Mouse (Mus musculus) forebrain, embryonic 16.5 days (tissue): ENCODE data around the gene Setd4. TPM values are rescaled to one million over a fixed set of nuclear protein-coding genes. Genes with fewer than 3 reads are reported as not detected.
A peak's percentile ranks its signal among the peaks of the same experiment; 100 is the strongest.

ENCODE experiments used
- ATAC-seq: fragments of 200-750 bp; cut with Nextera tagmentation; 2 replicates; pipeline ENCODE4 v1.8.0; 2017; ENCODE audit warnings: mild to moderate bottlenecking, moderate library complexity
- H3K27ac ChIP-seq: fragments of 300-500 bp; sonication (generic); 2 replicates; pipeline ENCODE4 v1.5.1; 2014; ENCODE audit warnings: low read length, control low read depth
- H3K27me3 ChIP-seq: fragments of 300-500 bp; sonication (generic); replicated peaks from 2 replicates; pipeline ENCODE4 v1.6.1; 2014; ENCODE audit warnings: low read length; ENCODE audit not compliant: control insufficient read depth, insufficient read depth
- H3K36me3 ChIP-seq: fragments of 300-500 bp; sonication (generic); 2 replicates; pipeline ENCODE4 v1.6.1; 2014; ENCODE audit not compliant: control insufficient read depth, insufficient read depth
- H3K4me1 ChIP-seq: fragments of 300-500 bp; sonication (generic); replicated peaks from 2 replicates; pipeline ENCODE4 v1.6.1; 2014; ENCODE audit warnings: low read length; ENCODE audit not compliant: control insufficient read depth, insufficient read depth
- H3K4me2 ChIP-seq: fragments of 300-500 bp; sonication (generic); 2 replicates; pipeline ENCODE4 v1.6.1; 2014; ENCODE audit warnings: mild to moderate bottlenecking, low read length, control low read depth
- H3K4me3 ChIP-seq: fragments of 300-500 bp; sonication (generic); replicated peaks from 2 replicates; pipeline ENCODE4 v1.5.1; 2014; ENCODE audit warnings: mild to moderate bottlenecking, low read length, control low read depth
- H3K9ac ChIP-seq: fragments of 300-500 bp; sonication (generic); replicated peaks from 2 replicates; pipeline ENCODE4 v1.6.1; 2014; ENCODE audit warnings: low read depth, low read length, control low read depth
- H3K9me3 ChIP-seq: fragments of 300-500 bp; sonication (generic); 2 replicates; pipeline ENCODE4 v1.6.1; 2016; ENCODE audit warnings: low read length; ENCODE audit not compliant: control insufficient read depth
- WGBS: fragments of 180-500 bp; shearing (Covaris S2); extraction: QIAGEN DNeasy Blood & Tissue Kit; methylation state at CpG from one replicate; pipeline ENCODE4 v1.1.7; 2014; 5-methylcytosine and 5-hydroxymethylcytosine counted together
- polyA plus RNA-seq: library from polyadenylated mRNA; unstranded; fragments of >200 nt; fragmentation: Nextera tagmentation; extraction: Ambion mirVana; gene quantifications from 2 replicates; pipeline ENCODE4 v1.2.1, GENCODE M21; 2015

Setd4 gene
- polyA plus RNA-seq, 1 experiment from 2014 or later = 22.5 TPM

DNA sequence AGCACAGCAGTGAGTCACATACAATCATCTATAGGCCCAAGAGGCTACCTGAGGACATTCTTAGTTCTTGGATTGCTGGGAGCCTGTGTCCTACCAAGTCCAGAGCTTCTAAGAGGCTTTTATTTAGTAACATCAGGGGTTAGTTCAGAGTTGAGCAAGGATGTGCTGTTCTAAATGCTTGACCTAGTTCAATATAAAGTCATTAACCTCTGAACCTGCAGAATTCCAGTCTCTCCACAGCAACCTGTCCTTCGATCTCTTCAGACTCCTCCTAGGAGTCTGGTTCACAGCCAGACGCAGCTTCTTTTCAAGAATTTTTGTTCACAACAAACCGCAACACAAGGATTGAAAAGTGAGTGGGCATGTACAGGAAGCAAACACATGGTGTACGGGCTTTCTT is 7.1 kb upstream of the Setd4 start:
- no peaks in the 10 kb centered on the region for H3K27me3 ChIP-seq
- no peak overlapping the region for H3K9ac ChIP-seq
- H3K36me3 ChIP-seq = peaks cover 3% of the 10 kb centered on the region; the same call in 1 of the 2 replicates
- no peak overlapping the region for H3K4me3 ChIP-seq
- H3K9me3 ChIP-seq = no peaks in the 10 kb centered on the region
- H3K4me2 ChIP-seq = no peak overlapping the region
- no peak overlapping the region for H3K27ac ChIP-seq
- peaks cover 10% of the 10 kb centered on the region for H3K4me1 ChIP-seq
- no peak for ATAC-seq
- 96% methylated on average over 4 of the region's 4 CpGs for WGBS

DNA sequence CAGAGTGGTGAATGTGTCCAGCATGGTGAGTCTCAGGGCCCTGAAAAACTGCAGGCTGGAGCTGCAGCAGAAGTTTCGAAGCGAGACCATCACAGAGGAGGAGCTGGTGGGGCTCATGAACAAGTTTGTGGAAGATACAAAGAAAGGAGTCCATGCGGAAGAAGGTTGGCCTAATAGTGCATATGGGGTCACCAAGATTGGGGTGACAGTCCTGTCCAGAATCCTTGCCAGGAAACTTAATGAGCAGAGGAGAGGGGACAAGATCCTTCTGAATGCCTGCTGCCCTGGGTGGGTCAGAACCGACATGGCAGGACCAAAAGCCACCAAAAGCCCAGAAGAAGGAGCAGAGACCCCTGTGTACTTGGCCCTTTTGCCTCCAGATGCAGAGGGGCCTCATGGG is 5.9 kb upstream of the Setd4 start:
- WGBS = 98% methylated on average over 4 of the region's 4 CpGs
- no peaks in the 10 kb centered on the region for H3K27me3 ChIP-seq
- peaks cover 14% of the 10 kb centered on the region for H3K4me1 ChIP-seq
- H3K4me3 ChIP-seq = no peak overlapping the region
- peaks cover 3% of the 10 kb centered on the region; the same call in 1 of the 2 replicates for H3K36me3 ChIP-seq
- H3K27ac ChIP-seq = no peak overlapping the region
- no peak overlapping the region for H3K4me2 ChIP-seq
- H3K9ac ChIP-seq = no peak overlapping the region
- no peak for ATAC-seq
- H3K9me3 ChIP-seq = no peaks in the 10 kb centered on the region

DNA sequence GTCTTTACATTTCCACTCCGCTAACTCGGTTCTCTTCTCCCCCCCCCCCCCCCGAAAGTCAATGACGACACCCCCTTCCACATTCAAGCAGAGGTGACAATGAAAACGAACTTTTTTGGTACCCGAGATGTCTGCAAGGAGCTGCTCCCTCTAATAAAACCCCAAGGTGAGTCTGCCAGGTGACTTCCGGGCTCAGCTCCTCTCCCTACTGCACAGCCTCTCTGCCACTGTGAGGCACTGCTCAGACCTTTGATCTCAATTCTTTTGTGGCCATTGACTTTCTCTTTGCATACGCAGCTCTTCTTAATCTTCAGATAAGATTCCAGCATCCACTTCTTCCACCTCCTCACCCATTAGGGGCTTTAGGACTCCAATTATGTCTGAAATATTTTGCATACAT is 4.9 kb upstream of the Setd4 start:
- Histone ChIP-seq H3K4me2 (peak overlapping the region; percentile 69), H3K36me3 (peaks cover 3% of the 10 kb centered on the region; the same call in 1 of the 2 replicates), H3K27ac (no peak overlapping the region), H3K9me3 (no peaks in the 10 kb centered on the region), H3K27me3 (no peaks in the 10 kb centered on the region), H3K4me1 (peaks cover 21% of the 10 kb centered on the region), H3K4me3 (peak overlapping the region; percentile 69), H3K9ac (no peak overlapping the region)
- no peak for ATAC-seq
- WGBS = 66% methylated on average over 8 of the region's 8 CpGs

DNA sequence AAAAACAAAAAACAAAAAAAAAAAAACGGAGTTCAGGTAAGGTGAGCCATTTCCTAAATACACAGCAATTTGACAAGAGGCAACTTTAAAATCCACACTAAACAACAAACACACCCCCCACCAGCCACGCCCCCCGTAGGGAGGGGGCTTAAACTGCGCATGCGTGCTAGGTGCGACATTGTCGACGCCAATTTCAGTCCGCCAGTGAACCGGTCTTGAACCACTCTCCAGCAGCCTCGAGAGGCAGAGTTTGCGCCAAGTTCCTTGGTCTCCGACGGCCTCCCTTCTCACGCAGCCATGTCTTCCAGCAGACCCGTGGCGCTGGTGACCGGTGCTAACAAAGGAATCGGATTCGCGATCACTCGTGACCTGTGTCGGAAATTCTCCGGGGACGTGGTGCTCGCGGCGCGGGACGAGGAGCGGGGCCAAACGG is 3.8 kb upstream of the Setd4 start:
- WGBS = under 1% methylated on average over 32 of the region's 32 CpGs
- Histone ChIP-seq H3K27me3 (no peaks in the 10 kb centered on the region), H3K27ac (peak overlapping the region; percentile 71; the same call in 1 of the 2 replicates), H3K9ac (peak overlapping the region; percentile 61), H3K9me3 (no peaks in the 10 kb centered on the region), H3K36me3 (peaks cover 3% of the 10 kb centered on the region; the same call in 1 of the 2 replicates), H3K4me1 (peaks cover 21% of the 10 kb centered on the region), H3K4me2 (peak overlapping the region; percentile 69), H3K4me3 (peak overlapping the region; percentile 69)
- peak; percentile 29 for ATAC-seq

DNA sequence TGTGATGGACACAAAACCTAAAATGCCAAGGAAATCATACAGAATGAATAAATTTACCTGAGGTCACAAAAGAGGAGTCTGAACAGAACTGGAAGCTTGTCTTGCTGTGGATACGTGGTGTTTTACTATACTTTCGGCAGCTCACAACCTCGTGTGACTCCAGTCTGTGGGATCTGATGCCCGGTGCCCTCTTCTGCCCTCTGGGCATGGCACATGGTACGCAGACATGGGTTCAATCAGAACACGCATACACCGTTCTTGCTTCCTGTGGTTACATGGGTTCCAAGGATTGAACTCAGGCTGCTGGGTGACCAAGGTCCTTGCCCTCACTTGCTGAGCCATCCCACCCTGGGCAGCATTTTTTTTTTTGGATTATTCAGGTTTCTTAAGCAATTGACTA is 2.3 kb upstream of the Setd4 start:
- WGBS = 87% methylated on average over 7 of the region's 7 CpGs
- Histone ChIP-seq H3K36me3 (0 out of 2 replicates have a peak, but pooled peaks cover under 1% of the 10 kb centered on the region), H3K27me3 (no peaks in the 10 kb centered on the region)

DNA sequence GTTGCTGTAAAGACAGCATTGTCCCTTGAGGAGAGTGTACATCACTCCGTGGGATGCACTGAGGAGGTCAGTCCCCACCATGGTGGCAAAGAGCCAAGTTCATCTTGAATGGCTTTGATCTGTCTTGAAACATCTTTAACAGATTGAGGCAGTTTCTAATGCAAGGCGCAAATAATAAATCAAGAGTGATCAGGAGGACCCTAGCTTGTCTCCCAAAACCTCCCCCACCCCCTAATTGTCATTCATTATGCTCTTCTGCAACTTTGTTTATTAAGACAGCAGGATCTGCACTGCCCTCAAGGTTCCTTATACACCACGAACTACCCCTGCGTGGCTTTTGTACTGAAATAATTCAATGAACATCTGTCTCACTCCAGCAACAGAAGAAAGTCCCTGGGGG is 1.7 kb upstream of the Setd4 start, which contains the start of gene Cbr1:
Gene Cbr1 (plus strand): TSS at position 301 of the 400 bp plus-strand sequence.
- Histone ChIP-seq H3K36me3 (no peaks in the 10 kb centered on the region), H3K9me3 (no peaks in the 10 kb centered on the region), H3K4me1 (peaks cover 21% of the 10 kb centered on the region), H3K9ac (peak within 1 kb of the TSS; percentile 71), H3K27ac (peak within 1 kb of the TSS; percentile 92), H3K4me2 (peak within 1 kb of the TSS; percentile 99), H3K27me3 (no peaks in the 10 kb centered on the region), H3K4me3 (peak within 1 kb of the TSS; percentile 56)
- WGBS = 66% methylated on average over 4 of the region's 4 CpGs
- no peak for ATAC-seq

More for the DNA sequence above, 2.3 kb upstream of the Setd4 start:
- H3K27ac ChIP-seq = no peak overlapping the region
- peaks cover 21% of the 10 kb centered on the region for H3K4me1 ChIP-seq
- no peak overlapping the region for H3K4me3 ChIP-seq
- no peak overlapping the region for H3K4me2 ChIP-seq
- no peak for ATAC-seq
- H3K9ac ChIP-seq = no peak overlapping the region
- H3K9me3 ChIP-seq = no peaks in the 10 kb centered on the region

DNA sequence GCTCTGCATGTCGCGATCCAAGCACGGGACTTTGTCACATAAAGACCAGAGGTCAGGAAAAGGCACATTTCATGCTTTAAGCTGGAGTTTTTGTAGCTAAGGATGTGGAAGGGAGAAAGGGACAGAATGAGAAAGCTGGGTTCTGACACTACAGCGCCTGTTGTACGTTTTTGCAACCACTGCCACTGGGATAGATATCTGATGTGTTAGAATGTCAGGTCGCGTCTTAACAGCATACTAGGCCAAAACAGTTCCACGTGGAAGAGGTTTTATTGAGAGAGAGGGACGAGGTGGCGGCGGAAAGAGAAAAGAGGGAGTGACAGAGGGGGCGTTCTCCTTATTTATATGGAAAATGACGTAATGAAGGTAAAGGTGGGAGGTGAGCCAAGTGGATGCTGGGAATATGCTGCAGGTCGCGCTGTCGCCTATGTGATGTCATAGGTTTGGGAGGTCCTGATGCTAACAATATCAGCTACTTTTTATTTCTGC is 662 bp upstream of the Setd4 start:
- Histone ChIP-seq H3K4me1 (peaks cover 21% of the 10 kb centered on the region), H3K9ac (peak overlapping the region; percentile 71), H3K4me3 (peak overlapping the region; percentile 56), H3K36me3 (no peaks in the 10 kb centered on the region), H3K4me2 (peak overlapping the region; percentile 99), H3K27ac (peak overlapping the region; percentile 92), H3K27me3 (no peaks in the 10 kb centered on the region), H3K9me3 (no peaks in the 10 kb centered on the region)
- no peak for ATAC-seq
- 3% methylated on average over 16 of the region's 16 CpGs for WGBS

DNA sequence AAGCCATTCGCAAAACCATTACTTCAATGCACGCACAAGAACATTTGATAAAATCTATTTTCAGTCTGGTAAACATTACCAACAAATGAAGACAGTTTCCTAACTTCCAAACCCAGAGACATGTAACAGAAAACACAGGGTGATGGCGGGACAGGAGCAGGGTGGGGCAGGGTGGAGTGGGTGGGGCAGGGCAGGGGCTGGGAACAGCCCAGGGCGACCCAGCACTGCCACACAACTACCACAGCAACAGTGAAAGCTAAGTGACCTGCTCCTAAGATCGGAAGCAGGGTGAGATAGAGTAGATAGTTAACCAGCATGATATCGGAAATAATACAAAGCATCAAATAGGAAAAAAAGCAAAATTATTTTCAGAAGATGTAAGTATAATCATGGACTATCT is 4.4 kb downstream of the Setd4 start:
- no peak for ATAC-seq
- peaks cover 4% of the 10 kb centered on the region for H3K4me1 ChIP-seq
- no peak overlapping the region for H3K4me2 ChIP-seq
- no peak overlapping the region for H3K4me3 ChIP-seq
- H3K36me3 ChIP-seq = peaks cover 2% of the 10 kb centered on the region; the same call in 1 of the 2 replicates
- H3K9me3 ChIP-seq = no peaks in the 10 kb centered on the region
- no peaks in the 10 kb centered on the region for H3K27me3 ChIP-seq
- 88% methylated on average over 6 of the region's 6 CpGs for WGBS
- no peak overlapping the region for H3K27ac ChIP-seq
- H3K9ac ChIP-seq = no peak overlapping the region

DNA sequence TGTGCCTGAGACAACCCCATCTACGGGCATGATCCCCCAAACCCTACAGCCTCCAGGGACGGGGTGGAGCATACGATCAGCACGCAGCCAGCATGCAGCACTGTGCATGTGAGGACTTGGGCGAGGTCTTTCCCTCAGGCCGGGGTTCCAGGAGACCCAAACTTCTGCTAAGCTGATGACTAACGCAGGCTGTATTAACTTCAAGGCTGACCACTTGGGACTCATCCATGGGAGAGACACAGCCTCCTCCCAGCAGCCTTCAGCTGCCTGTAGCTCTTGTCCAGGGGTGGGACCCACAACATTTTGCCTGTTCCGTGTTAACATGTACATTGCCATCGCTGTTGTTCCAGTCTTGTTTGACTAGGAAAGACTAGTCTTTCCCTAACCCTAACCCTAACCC is 6.3 kb downstream of the Setd4 start:
- H3K4me2 ChIP-seq = no peak overlapping the region
- WGBS = 95% methylated on average over 9 of the region's 9 CpGs
- no peak overlapping the region for H3K27ac ChIP-seq
- H3K27me3 ChIP-seq = no peaks in the 10 kb centered on the region
- ATAC-seq = no peak
- no peaks in the 10 kb centered on the region for H3K9me3 ChIP-seq
- H3K9ac ChIP-seq = no peak overlapping the region
- H3K4me3 ChIP-seq = no peak overlapping the region
- peaks cover 8% of the 10 kb centered on the region; the same call in 1 of the 2 replicates for H3K36me3 ChIP-seq
- H3K4me1 ChIP-seq = no peaks in the 10 kb centered on the region
